Comparison of ENCODE assay signal across 12 mouse cellular contexts in the genomic region with DNA sequence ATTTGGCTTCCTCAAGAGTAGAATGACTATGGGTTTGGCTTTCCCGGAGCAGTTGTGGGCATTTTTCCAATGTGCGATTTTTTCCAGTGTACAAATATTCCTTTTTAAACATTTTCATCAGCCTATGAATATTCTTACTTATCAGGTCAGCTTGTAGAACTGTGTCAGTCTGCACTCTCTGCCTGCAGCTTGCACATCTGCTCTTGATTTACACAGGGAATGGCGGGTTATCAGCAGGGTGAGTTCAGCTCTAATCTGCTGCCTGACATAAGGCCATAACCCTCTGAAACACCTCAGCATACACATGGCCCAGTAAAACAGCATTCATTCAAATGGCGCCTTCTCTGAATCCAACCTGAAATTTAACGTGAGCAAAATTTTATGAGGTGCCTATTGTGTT.
A peak's percentile ranks its signal among the peaks of the same experiment; 100 is the strongest.
DNase-seq lines count a peak whose midpoint lies in the region; ATAC-seq and TF ChIP-seq lines count a peak whose summit lies in the region.
"Had no signal": no experiment of that assay in that cellular context is flagged by ENCODE, and none has a peak within 500 bp of the region (broad histone marks: within the 10 kb centered on the region; RNA-seq: fewer than 3 reads in every experiment).

No protein-coding gene starts in this region.

- no peak for DNase-seq in heart, postnatal 36 days
- DNase-seq in lung, embryonic 14.5 days, result peak; percentile 86
- no peak for DNase-seq in lung, postnatal 4 days
- DNase-seq in embryo, embryonic 10.5 days (ENCODE audit: low spot score), result peak; percentile 60
- peak; percentile 58 for DNase-seq in limb, embryonic 11.5 days (ENCODE audit: low spot score)
- DNase-seq in frontal cortex, adult 2 months (ENCODE audit: extremely low spot score in 1 of 2, low spot score in 1 of 2), result no peak
- no peak for DNase-seq in ovary, postnatal 10 days (ENCODE audit: low spot score)
- DNase-seq: kidney, postnatal 25 days; liver, embryonic 13.5 days; thymus, postnatal 4 days had no signal

- H3K4me3 ChIP-seq in heart, embryonic 13.5 days, result no peak overlapping the region
- H3K4me3 ChIP-seq in lung, embryonic 14.5 days (ENCODE audit: low read depth, low read length), result no peak overlapping the region
- no peak overlapping the region for H3K4me3 ChIP-seq in limb, embryonic 11.5 days (ENCODE audit: low read depth, low read length)
- H3K4me3 ChIP-seq: embryonic facial prominence, embryonic 15.5 days; liver, embryonic 13.5 days had no signal

- H3K36me3 ChIP-seq in heart, embryonic 13.5 days, result no peaks in the 10 kb centered on the region
- no peaks in the 10 kb centered on the region for H3K36me3 ChIP-seq in lung, embryonic 14.5 days (ENCODE audit: insufficient read depth)
- no peaks in the 10 kb centered on the region for H3K36me3 ChIP-seq in limb, embryonic 11.5 days (ENCODE audit: control insufficient read depth, insufficient read depth, low read length)
- H3K36me3 ChIP-seq: embryonic facial prominence, embryonic 15.5 days; liver, embryonic 13.5 days had no signal

- no peak for ATAC-seq in heart, embryonic 13.5 days (ENCODE audit: extremely low read depth, insufficient number of reproducible peaks, low FRiP score, low TSS enrichment)
- peak; percentile 70 for ATAC-seq in lung, embryonic 14.5 days (ENCODE audit: insufficient read depth)
- ATAC-seq in limb, embryonic 11.5 days (ENCODE audit: insufficient number of reproducible peaks, low FRiP score, low TSS enrichment, low read depth), result peak; percentile 68; the same call in 1 of the 2 replicates

- H3K4me2 ChIP-seq in heart, embryonic 13.5 days, result no peak overlapping the region; the same call in 1 of the 2 replicates
- H3K4me2 ChIP-seq in lung, embryonic 14.5 days, result peak overlapping the region; percentile 13; the same call in 1 of the 2 replicates
- H3K4me2 ChIP-seq in limb, embryonic 11.5 days (ENCODE audit: low read depth, severe bottlenecking), result no peak overlapping the region
- H3K4me2 ChIP-seq: embryonic facial prominence, embryonic 15.5 days; liver, embryonic 13.5 days had no signal

- no peaks in the 10 kb centered on the region for H3K9me3 ChIP-seq in heart, embryonic 13.5 days
- no peaks in the 10 kb centered on the region for H3K9me3 ChIP-seq in lung, embryonic 14.5 days (ENCODE audit: low read depth, low read length)
- H3K9me3 ChIP-seq in limb, embryonic 11.5 days (ENCODE audit: control insufficient read depth, low read length), result no peaks in the 10 kb centered on the region
- H3K9me3 ChIP-seq: embryonic facial prominence, embryonic 15.5 days; liver, embryonic 13.5 days had no signal

- no peaks in the 10 kb centered on the region for H3K27me3 ChIP-seq in heart, embryonic 13.5 days (replicated peaks)
- no peaks in the 10 kb centered on the region for H3K27me3 ChIP-seq in lung, embryonic 14.5 days (ENCODE audit: insufficient read depth, low read length)
- no peaks in the 10 kb centered on the region for H3K27me3 ChIP-seq in limb, embryonic 11.5 days (ENCODE audit: control insufficient read depth, insufficient read depth, low read length)
- H3K27me3 ChIP-seq: embryonic facial prominence, embryonic 15.5 days; liver, embryonic 13.5 days had no signal

- peak overlapping the region; percentile 29; the same call in 1 of the 2 replicates for H3K27ac ChIP-seq in heart, embryonic 13.5 days (replicated peaks)
- H3K27ac ChIP-seq in lung, embryonic 14.5 days (ENCODE audit: low read depth), result peak overlapping the region; percentile 48; the same call in 1 of the 2 replicates
- H3K27ac ChIP-seq in limb, embryonic 11.5 days (replicated peaks; ENCODE audit: low read depth, low read length), result no peak overlapping the region
- H3K27ac ChIP-seq: embryonic facial prominence, embryonic 15.5 days; liver, embryonic 13.5 days had no signal

- H3K9ac ChIP-seq in heart, embryonic 13.5 days, result no peak overlapping the region
- H3K9ac ChIP-seq in lung, embryonic 14.5 days, result no peak overlapping the region
- no peak overlapping the region for H3K9ac ChIP-seq in limb, embryonic 11.5 days (ENCODE audit: low read length)
- H3K9ac ChIP-seq: embryonic facial prominence, embryonic 15.5 days; liver, embryonic 13.5 days had no signal

- no peak for TF ChIP-seq CTCF in lung, embryonic 14.5 days (IDR thresholded peaks at IDR 0.05; ENCODE audit: low read depth)

- intact Hi-C loops in heart, postnatal 36 days (cut with DNase I), result no loop called here

- 43% methylated on average over 5 of the region's 5 CpGs for WGBS in heart, embryonic 13.5 days
- 28% methylated on average over 5 of the region's 5 CpGs for WGBS in lung, embryonic 14.5 days
- 23% methylated on average over 5 of the region's 5 CpGs for WGBS in limb, embryonic 11.5 days

- peaks cover 18% of the 10 kb centered on the region for H3K4me1 ChIP-seq in heart, embryonic 13.5 days
- H3K4me1 ChIP-seq in lung, embryonic 14.5 days (ENCODE audit: insufficient read depth), result no peaks in the 10 kb centered on the region
- H3K4me1 ChIP-seq in limb, embryonic 11.5 days (ENCODE audit: control insufficient read depth, insufficient read depth, low read length), result peaks cover 8% of the 10 kb centered on the region; the same call in 1 of the 2 replicates
- H3K4me1 ChIP-seq: liver, embryonic 13.5 days had no signal

Comparison
In these comparisons a context has a peak if more than half of its experiments do, and no peak if none do; other contexts are left out.
1. DNase-seq: peak in lung, embryonic 14.5 days (single experiment), embryo, embryonic 10.5 days (single experiment) and limb, embryonic 11.5 days (single experiment); none in heart, postnatal 36 days (0 of 2), lung, postnatal 4 days (0 of 2), frontal cortex, adult 2 months (0 of 2) and ovary, postnatal 10 days (single experiment).